Mouse (Mus musculus): ENCODE results near the gene Gm13694.
A peak's percentile ranks its signal among the peaks of the same experiment; 100 is the strongest.
"Not testable (repeated sequence)": the region's sequence is repeated elsewhere in the genome, so short reads cannot be mapped to it uniquely, and the experiment has no call there.

Gene Gm13694

GRCm38 (mm10) chr2:83978633-83979032 lies at the start of gene Gm13694:
Gene Gm13694, plus strand, starts transcription at chr2:83978933.
- DNase-seq (ENCODE audit: low read depth, low spot score), result not testable (repeated sequence)

GRCm38 (mm10) chr2:83929478-83930088 lies 49.1 kb upstream of the Gm13694 start:
- no peak for DNase-seq (ENCODE audit: low read depth, low spot score)

- peak; percentile 11 for DNase-seq (ENCODE audit: low read depth, low spot score)
These were observed 37.8 kb upstream of the Gm13694 start, which contains the start of gene Zswim2 for GRCm38 (mm10) chr2:83940931-83941361. Gene Zswim2, minus strand, starts transcription at chr2:83941228.

GRCm38 (mm10) chr2:83941378-83941777 lies 37.4 kb upstream of the Gm13694 start:
- DNase-seq (ENCODE audit: low read depth, low spot score), result no peak

- no peak for DNase-seq (ENCODE audit: low read depth, low spot score)
These were observed 36.9 kb upstream of the Gm13694 start for GRCm38 (mm10) chr2:83941792-83942191.

- not testable (repeated sequence) for DNase-seq (ENCODE audit: low read depth, low spot score)
These were observed 23.3 kb upstream of the Gm13694 start, which contains the start of gene Gm13698 for GRCm38 (mm10) chr2:83955393-83955792. Gene Gm13698, plus strand, starts transcription at chr2:83955693.

GRCm38 (mm10) chr2:83961203-83961602 lies 17.5 kb upstream of the Gm13694 start, which contains the start of gene Gm13693:
Gene Gm13693, plus strand, starts transcription at chr2:83961503.
- DNase-seq (ENCODE audit: low read depth, low spot score), result not testable (repeated sequence)

GRCm38 (mm10) chr2:83967013-83967412 lies 11.7 kb upstream of the Gm13694 start, which contains the start of gene Gm13695:
Gene Gm13695, plus strand, starts transcription at chr2:83967313.
- not testable (repeated sequence) for DNase-seq (ENCODE audit: low read depth, low spot score)

- DNase-seq (ENCODE audit: low read depth, low spot score), result not testable (repeated sequence)
These were observed 5.9 kb upstream of the Gm13694 start, which contains the start of gene Gm13696 for GRCm38 (mm10) chr2:83972823-83973222. Gene Gm13696, plus strand, starts transcription at chr2:83973123.

GRCm38 (mm10) chr2:83984443-83984842 lies 5.7 kb downstream of the Gm13694 start, which contains the start of gene Gm13697:
Gene Gm13697, plus strand, starts transcription at chr2:83984743.
- DNase-seq (ENCODE audit: low read depth, low spot score), result not testable (repeated sequence)

GRCm38 (mm10) chr2:83990253-83990652 lies 11.5 kb downstream of the Gm13694 start, which contains the start of gene Gm13691:
Gene Gm13691, plus strand, starts transcription at chr2:83990553.
- DNase-seq (ENCODE audit: low read depth, low spot score), result not testable (repeated sequence)

GRCm38 (mm10) chr2:83993639-83994255 lies 15.0 kb downstream of the Gm13694 start:
- DNase-seq (ENCODE audit: low read depth, low spot score), result not testable (repeated sequence)

GRCm38 (mm10) chr2:83994526-83994925 lies 15.8 kb downstream of the Gm13694 start:
- DNase-seq (ENCODE audit: low read depth, low spot score), result not testable (repeated sequence)

GRCm38 (mm10) chr2:84008913-84009312 lies 30.2 kb downstream of the Gm13694 start:
- DNase-seq (ENCODE audit: low read depth, low spot score), result no peak

GRCm38 (mm10) chr2:84009818-84010217 lies 31.1 kb downstream of the Gm13694 start:
- DNase-seq (ENCODE audit: low read depth, low spot score), result no peak

- DNase-seq (ENCODE audit: low read depth, low spot score), result no peak
These were observed 35.8 kb downstream of the Gm13694 start for GRCm38 (mm10) chr2:84014572-84014971.

GRCm38 (mm10) chr2:84016291-84016690 lies 37.6 kb downstream of the Gm13694 start:
- DNase-seq (ENCODE audit: low read depth, low spot score), result not testable (repeated sequence)

GRCm38 (mm10) chr2:84018330-84018729 lies 39.6 kb downstream of the Gm13694 start:
- no peak for DNase-seq (ENCODE audit: low read depth, low spot score)

GRCm38 (mm10) chr2:84019519-84020305 lies 41.0 kb downstream of the Gm13694 start:
- no peak for DNase-seq (ENCODE audit: low read depth, low spot score)

GRCm38 (mm10) chr2:84021930-84022329 lies 43.2 kb downstream of the Gm13694 start:
- no peak for DNase-seq (ENCODE audit: low read depth, low spot score)

GRCm38 (mm10) chr2:84022905-84023304 lies 44.2 kb downstream of the Gm13694 start:
- DNase-seq (ENCODE audit: low read depth, low spot score), result no peak

GRCm38 (mm10) chr2:84023319-84023718 lies 44.6 kb downstream of the Gm13694 start:
- no peak for DNase-seq (ENCODE audit: low read depth, low spot score)
